Mouse (Mus musculus) bone marrow, adult 2 months (tissue): ENCODE data around the gene Zcchc24.

Source experiments
- CTCF ChIP-seq: fragments of 200-500 bp; IDR thresholded peaks from 2 replicates; pipeline ENCODE4 v1.5.1; 2011; ENCODE audit warnings: low read length, control low read depth; ENCODE audit not compliant: control insufficient read depth, insufficient read depth
- POLR2A ChIP-seq: fragments of 200-500 bp; IDR thresholded peaks from 2 replicates; pipeline ENCODE4 v1.6.1; 2011; ENCODE audit warnings: low read depth, mild to moderate bottlenecking, control low read depth, low read length, borderline replicate concordance; ENCODE audit not compliant: control insufficient read depth

- TF ChIP-seq CTCF (no peak), POLR2A (no peak)
These were observed 102.0 kb downstream of the Zcchc24 start for GRCm38 (mm10) chr14:25666668-25667376.
